Mouse (Mus musculus) hindbrain, embryonic 12.5 days (tissue): Measurements from ENCODE around the gene Frs3. TPM values are rescaled to one million over a fixed set of nuclear protein-coding genes. Genes with fewer than 3 reads are reported as not detected.

Experiments
- ATAC-seq: fragments of 200-750 bp; cut with Nextera tagmentation; 2 replicates; pipeline ENCODE4 v1.8.0; 2017; ENCODE audit warnings: moderate TSS enrichment; ENCODE audit not compliant: low FRiP score
- H3K27ac ChIP-seq: fragments of 300-500 bp; sonication (generic); 2 replicates; pipeline ENCODE4 v1.5.1; 2016; ENCODE audit warnings: mild to moderate bottlenecking
- H3K27me3 ChIP-seq: fragments of 300-500 bp; sonication (generic); 2 replicates; pipeline ENCODE4 v1.6.1; 2016; ENCODE audit warnings: mild to moderate bottlenecking
- H3K36me3 ChIP-seq: fragments of 300-500 bp; sonication (generic); 2 replicates; pipeline ENCODE4 v1.6.1; 2016; ENCODE audit warnings: mild to moderate bottlenecking
- H3K4me1 ChIP-seq: fragments of 300-500 bp; sonication (generic); 2 replicates; pipeline ENCODE4 v1.6.1; 2016
- H3K4me2 ChIP-seq: fragments of 300-500 bp; sonication (generic); replicated peaks from 2 replicates; pipeline ENCODE4 v1.6.1; 2016; ENCODE audit warnings: mild to moderate bottlenecking
- H3K4me3 ChIP-seq: fragments of 300-500 bp; sonication (generic); 2 replicates; pipeline ENCODE4 v1.5.1; 2016; ENCODE audit warnings: mild to moderate bottlenecking
- H3K9ac ChIP-seq: fragments of 300-500 bp; sonication (generic); 2 replicates; pipeline ENCODE4 v1.6.1; 2016; ENCODE audit warnings: mild to moderate bottlenecking, moderate library complexity
- H3K9me3 ChIP-seq: fragments of 300-500 bp; sonication (generic); replicated peaks from 2 replicates; pipeline ENCODE4 v1.6.1; 2016; ENCODE audit warnings: mild to moderate bottlenecking
- WGBS: fragments of 180-500 bp; shearing (Covaris S2); methylation state at CpG from one replicate; pipeline ENCODE4 v1.1.7; 2016; 5-methylcytosine and 5-hydroxymethylcytosine counted together
- polyA plus RNA-seq: library from polyadenylated mRNA; unstranded; fragments of >200 nt; fragmentation: Nextera tagmentation; extraction: Ambion mirVana; gene quantifications from 2 replicates; pipeline ENCODE4 v1.2.1, GENCODE M21; 2016

The Frs3 gene
- polyA plus RNA-seq, 1 experiment from 2014 or later = 18.9 TPM

DNA sequence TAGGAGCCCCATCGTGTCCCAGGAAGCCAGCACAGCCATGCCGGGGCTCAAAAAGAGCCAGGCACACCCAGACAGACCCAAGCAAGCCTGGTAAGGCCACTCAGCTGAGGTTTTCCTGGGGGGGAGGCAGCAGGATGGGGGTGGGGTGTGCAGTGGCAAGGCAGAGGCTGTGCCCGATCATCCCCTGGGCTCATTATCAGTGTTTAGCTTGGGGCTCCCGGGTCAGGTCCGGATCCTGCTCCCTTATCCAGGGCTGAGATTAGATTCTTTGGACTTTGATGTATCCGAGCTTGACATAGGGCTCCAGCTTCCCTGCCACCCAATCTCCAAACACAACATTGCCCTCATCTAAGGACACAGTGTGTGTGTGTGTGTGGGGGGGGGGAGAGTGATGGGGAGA, 23.1 kb downstream of the Frs3 start:
- no peak overlapping the region for H3K27ac ChIP-seq
- H3K27me3 ChIP-seq = no peaks in the 10 kb centered on the region
- ATAC-seq = no peak
- 0 out of 2 replicates have a peak, but pooled peaks cover 2% of the 10 kb centered on the region for H3K4me1 ChIP-seq
- H3K9me3 ChIP-seq = no peaks in the 10 kb centered on the region
- H3K4me3 ChIP-seq = no peak overlapping the region
- no peak overlapping the region for H3K9ac ChIP-seq
- WGBS = 59% methylated on average over 6 of the region's 6 CpGs
- H3K4me2 ChIP-seq = no peak overlapping the region
- H3K36me3 ChIP-seq = no peaks in the 10 kb centered on the region

DNA sequence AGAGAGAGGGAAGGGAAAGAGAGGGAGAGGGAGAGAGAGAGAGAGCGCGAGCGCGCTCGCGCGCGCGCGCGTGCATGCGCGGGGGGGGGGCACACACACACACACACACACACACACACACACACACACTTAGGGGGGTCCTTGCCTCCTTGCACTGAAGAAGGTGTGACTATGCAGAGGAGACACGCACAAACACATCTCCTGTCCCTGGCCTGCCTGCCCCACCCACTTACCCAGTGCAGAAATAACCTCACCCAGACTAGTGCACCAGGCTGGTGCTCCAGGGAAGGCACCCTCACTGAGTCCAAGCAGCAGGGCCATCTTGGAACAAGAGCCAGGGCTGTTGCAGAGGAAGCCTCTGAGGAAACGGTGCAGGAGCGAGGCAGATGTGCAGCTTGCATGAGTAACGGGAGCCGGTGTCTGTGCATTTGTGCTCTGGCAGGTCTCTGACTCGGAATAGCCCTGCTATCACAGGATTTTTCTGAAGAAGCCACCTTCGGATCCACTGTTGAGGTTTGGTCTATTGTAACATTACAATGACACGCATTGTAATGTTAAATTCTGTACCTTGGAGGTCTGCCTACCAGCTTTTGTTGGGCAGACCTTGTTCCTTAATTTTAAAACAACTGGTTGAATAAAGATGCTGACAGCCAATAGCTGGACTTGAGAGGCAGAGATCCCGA, 24.2 kb downstream of the Frs3 start:
- Histone ChIP-seq H3K4me1 (0 out of 2 replicates have a peak, but pooled peaks cover 2% of the 10 kb centered on the region), H3K4me2 (no peak overlapping the region), H3K9ac (no peak overlapping the region), H3K27me3 (0 out of 2 replicates have a peak, but pooled peaks cover 1% of the 10 kb centered on the region), H3K36me3 (no peaks in the 10 kb centered on the region), H3K27ac (no peak overlapping the region), H3K4me3 (no peak overlapping the region), H3K9me3 (no peaks in the 10 kb centered on the region)
- no peak for ATAC-seq
- WGBS = 44% methylated on average over 15 of the region's 22 CpGs

- Histone ChIP-seq H3K27ac (no peak overlapping the region), H3K9ac (no peak overlapping the region), H3K4me2 (no peak overlapping the region), H3K4me1 (0 out of 2 replicates have a peak, but pooled peaks cover 2% of the 10 kb centered on the region), H3K9me3 (no peaks in the 10 kb centered on the region), H3K27me3 (0 out of 2 replicates have a peak, but pooled peaks cover 3% of the 10 kb centered on the region), H3K36me3 (no peaks in the 10 kb centered on the region), H3K4me3 (no peak overlapping the region)
- 55% methylated on average over 3 of the region's 3 CpGs for WGBS
- ATAC-seq = no peak
Observed at GRCm38 (mm10) chr17:47715037-47715436, 26.2 kb downstream of the Frs3 start.

DNA sequence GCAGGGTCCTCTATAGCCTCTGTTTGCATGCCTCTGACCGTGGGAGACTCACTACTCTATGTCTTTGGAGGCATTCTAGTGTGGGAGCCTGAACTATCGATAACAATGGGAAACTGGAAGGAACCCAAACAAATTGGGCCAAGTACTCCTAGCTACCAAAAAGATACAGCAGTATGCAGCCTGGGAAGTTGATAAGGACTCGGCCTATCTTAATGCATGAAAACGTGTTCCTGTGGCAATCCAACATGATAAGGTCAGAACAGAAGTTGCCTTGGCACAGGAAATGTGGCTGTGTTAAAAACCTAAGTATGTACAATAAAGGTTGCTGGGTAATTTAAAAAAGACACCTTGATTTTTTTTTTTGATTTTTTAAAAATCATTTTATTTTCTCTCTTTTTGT, 32.4 kb downstream of the Frs3 start:
- Histone ChIP-seq H3K27me3 (0 out of 2 replicates have a peak, but pooled peaks cover 3% of the 10 kb centered on the region), H3K27ac (no peak overlapping the region), H3K4me3 (no peak overlapping the region), H3K9me3 (no peaks in the 10 kb centered on the region), H3K9ac (no peak overlapping the region), H3K4me2 (no peak overlapping the region), H3K4me1 (no peaks in the 10 kb centered on the region), H3K36me3 (no peaks in the 10 kb centered on the region)
- 90% methylated on average over 4 of the region's 4 CpGs for WGBS
- ATAC-seq = no peak

- 77% methylated on average over 11 of the region's 11 CpGs for WGBS
Observed at GRCm38 (mm10) chr17:47726566-47726965, 37.7 kb downstream of the Frs3 start, which contains the start of gene Pgc. Gene Pgc, plus strand, starts transcription at chr17:47726842.

GRCm38 (mm10) chr17:47730633-47731575, 42.1 kb downstream of the Frs3 start:
- Histone ChIP-seq H3K4me1 (no peaks in the 10 kb centered on the region), H3K4me3 (no peak overlapping the region), H3K27ac (no peak overlapping the region), H3K4me2 (no peak overlapping the region), H3K9me3 (no peaks in the 10 kb centered on the region), H3K9ac (no peak overlapping the region), H3K36me3 (no peaks in the 10 kb centered on the region), H3K27me3 (peaks cover 3% of the 10 kb centered on the region; the same call in 1 of the 2 replicates)
- no peak for ATAC-seq
- 50% methylated on average over 24 of the region's 24 CpGs for WGBS

More at GRCm38 (mm10) chr17:47726566-47726965, 37.7 kb downstream of the Frs3 start, which contains the start of gene Pgc:
- no peaks in the 10 kb centered on the region for H3K36me3 ChIP-seq
- no peaks in the 10 kb centered on the region for H3K4me1 ChIP-seq
- ATAC-seq = no peak
- H3K9me3 ChIP-seq = no peaks in the 10 kb centered on the region
- H3K4me3 ChIP-seq = no peak within 1 kb of the TSS
- no peak within 1 kb of the TSS for H3K27ac ChIP-seq
- no peak within 1 kb of the TSS for H3K9ac ChIP-seq
- no peaks in the 10 kb centered on the region; the same call in 1 of the 2 replicates for H3K27me3 ChIP-seq
- no peak within 1 kb of the TSS for H3K4me2 ChIP-seq

GRCm38 (mm10) chr17:47735553-47736100, 46.8 kb downstream of the Frs3 start:
- no peak overlapping the region for H3K27ac ChIP-seq
- no peak overlapping the region for H3K4me3 ChIP-seq
- peaks cover 29% of the 10 kb centered on the region for H3K4me1 ChIP-seq
- H3K9ac ChIP-seq = no peak overlapping the region
- no peaks in the 10 kb centered on the region for H3K9me3 ChIP-seq
- H3K36me3 ChIP-seq = no peaks in the 10 kb centered on the region
- H3K27me3 ChIP-seq = peaks cover 32% of the 10 kb centered on the region
- H3K4me2 ChIP-seq = no peak overlapping the region
- no peak for ATAC-seq
- 71% methylated on average over 14 of the region's 14 CpGs for WGBS

- Histone ChIP-seq H3K9ac (peak within 1 kb of the TSS; percentile 70), H3K27ac (peak within 1 kb of the TSS; percentile 52), H3K4me1 (peaks cover 29% of the 10 kb centered on the region), H3K27me3 (peaks cover 32% of the 10 kb centered on the region), H3K36me3 (no peaks in the 10 kb centered on the region), H3K4me2 (peak within 1 kb of the TSS; percentile 90), H3K4me3 (peak within 1 kb of the TSS; percentile 50), H3K9me3 (no peaks in the 10 kb centered on the region)
- WGBS = 0% methylated on average over 41 of the region's 47 CpGs
- peak; percentile 70 for ATAC-seq
Observed at GRCm38 (mm10) chr17:47736856-47737255, 48.0 kb downstream of the Frs3 start, which contains the start of gene Tfeb. Gene Tfeb, plus strand, starts transcription at chr17:47737030.

GRCm38 (mm10) chr17:47737271-47738065, 48.6 kb downstream of the Frs3 start:
- ATAC-seq = peak; percentile 75
- no peaks in the 10 kb centered on the region for H3K9me3 ChIP-seq
- WGBS = 1% methylated on average over 36 of the region's 60 CpGs
- H3K27me3 ChIP-seq = peaks cover 32% of the 10 kb centered on the region
- peak overlapping the region; percentile 52 for H3K27ac ChIP-seq
- H3K9ac ChIP-seq = peak overlapping the region; percentile 70
- peak overlapping the region; percentile 90 for H3K4me2 ChIP-seq
- no peaks in the 10 kb centered on the region for H3K36me3 ChIP-seq
- H3K4me3 ChIP-seq = peak overlapping the region; percentile 50
- peaks cover 29% of the 10 kb centered on the region for H3K4me1 ChIP-seq

- Histone ChIP-seq H3K9me3 (no peaks in the 10 kb centered on the region), H3K4me1 (peaks cover 29% of the 10 kb centered on the region), H3K4me2 (peak overlapping the region; percentile 90), H3K27ac (peak overlapping the region; percentile 52; the same call in 1 of the 2 replicates), H3K9ac (peak overlapping the region; percentile 70), H3K36me3 (no peaks in the 10 kb centered on the region), H3K4me3 (peak overlapping the region; percentile 50), H3K27me3 (peaks cover 32% of the 10 kb centered on the region)
- ATAC-seq = peak; percentile 55
- WGBS = under 1% methylated on average over 49 of the region's 61 CpGs
Observed at GRCm38 (mm10) chr17:47738066-47738878, 49.4 kb downstream of the Frs3 start.
